Mouse (Mus musculus) MEL (cell line): Measurements from ENCODE around the gene Babam1. TPM values are rescaled to one million over a fixed set of nuclear protein-coding genes. Genes with fewer than 3 reads are reported as not detected.

Source experiments
- DNase-seq: peaks from one replicate; pipeline ENCODE4 v3.0.0; 2011; ENCODE audit warnings: low read depth, low spot score
- H3K27ac ChIP-seq: 2 replicates; pipeline ENCODE4 v1.5.1; 2012; ENCODE audit warnings: low read depth, mild to moderate bottlenecking, control low read depth, low read length, moderate library complexity; ENCODE audit not compliant: control insufficient read depth
- H3K27me3 ChIP-seq, 2 experiments: fragments of 150-350 bp in 1 of 2; sonication (generic) in 1 of 2; 2 replicates each; pipeline ENCODE4 v1.6.1; 2012; ENCODE audit warnings: low read length in 2 of 2, mild to moderate bottlenecking in 2 of 2, improper control_type of control experiment in 1 of 2, moderate library complexity in 1 of 2; ENCODE audit not compliant: insufficient read depth in 2 of 2, control insufficient read depth in 1 of 2
- H3K36me3 ChIP-seq, 2 experiments: 2 replicates each; pipeline ENCODE4 v1.6.1; 2012 to 2014; ENCODE audit warnings: low read length in 2 of 2, improper control_type of control experiment in 1 of 2, inconsistent platforms in 1 of 2, mild to moderate bottlenecking in 1 of 2; ENCODE audit not compliant: insufficient read depth in 2 of 2, control insufficient read depth in 1 of 2
- H3K4me1 ChIP-seq, 2 experiments: fragments of 150-350 bp in 1 of 2; sonication (generic) in 1 of 2; 2 replicates each; pipeline ENCODE4 v1.6.1; 2012; ENCODE audit warnings: low read length in 2 of 2, improper control_type of control experiment in 1 of 2, mild to moderate bottlenecking in 1 of 2; ENCODE audit not compliant: insufficient read depth in 2 of 2, control insufficient read depth in 1 of 2
- H3K4me3 ChIP-seq, 2 experiments: fragments of 150-350 bp in 1 of 2; sonication (generic) in 1 of 2; 2 replicates each; pipeline ENCODE4 v1.5.1; 2012; ENCODE audit warnings: low read depth in 2 of 2, low read length in 2 of 2, mild to moderate bottlenecking in 2 of 2, moderate library complexity in 2 of 2, control low read depth in 1 of 2, improper control_type of control experiment in 1 of 2; ENCODE audit not compliant: control insufficient read depth in 1 of 2, insufficient read depth in 1 of 2
- H3K79me2 ChIP-seq: 2 replicates; pipeline ENCODE4 v1.6.1; 2012; ENCODE audit warnings: mild to moderate bottlenecking, low read length, moderate library complexity; ENCODE audit not compliant: control insufficient read depth, poor library complexity, insufficient read depth
- H3K9ac ChIP-seq: 2 replicates; pipeline ENCODE4 v1.6.1; 2012; ENCODE audit warnings: low read depth, mild to moderate bottlenecking, control low read depth, low read length, moderate library complexity; ENCODE audit not compliant: control insufficient read depth, poor library complexity, severe bottlenecking
- H3K9me3 ChIP-seq: fragments of 150-350 bp; sonication (generic); replicated peaks from 2 replicates; pipeline ENCODE4 v1.6.1; 2012; ENCODE audit warnings: mild to moderate bottlenecking, low read length, improper control_type of control experiment, moderate library complexity; ENCODE audit not compliant: insufficient read depth
- BHLHE40 ChIP-seq: IDR thresholded peaks from 2 replicates; pipeline ENCODE4 v1.6.1; 2012; ENCODE audit warnings: low read depth, mild to moderate bottlenecking, inconsistent platforms, low read length, improper control_type of control experiment, borderline replicate concordance
- CHD1 ChIP-seq: IDR thresholded peaks from 2 replicates; pipeline ENCODE4 v1.6.1; 2012; ENCODE audit warnings: low read depth, mild to moderate bottlenecking, inconsistent platforms, low read length, improper control_type of control experiment
- CHD2 ChIP-seq: IDR thresholded peaks from 2 replicates; pipeline ENCODE4 v1.6.1; 2011; ENCODE audit warnings: low read length, improper control_type of control experiment
- CTCF ChIP-seq, 3 experiments: IDR thresholded peaks in 2 of 3; conservative IDR thresholded peaks in 1 of 3; 2 replicates each; pipeline ENCODE4 v1.5.1; 2011 to 2012; ENCODE audit warnings: low read length in 3 of 3, low read depth in 2 of 3, mild to moderate bottlenecking in 2 of 3, improper control_type of control experiment in 1 of 3, inconsistent platforms in 1 of 3, mixed read lengths in 1 of 3, moderate library complexity in 1 of 3; ENCODE audit not compliant: control insufficient read depth in 1 of 3, insufficient read depth in 1 of 3, poor library complexity in 1 of 3, severe bottlenecking in 1 of 3
- E2F4 ChIP-seq: IDR thresholded peaks from 2 replicates; pipeline ENCODE4 v1.6.1; 2011; ENCODE audit warnings: low read depth, low read length, improper control_type of control experiment, borderline replicate concordance
- ELF1 ChIP-seq: IDR thresholded peaks from 2 replicates; pipeline ENCODE4 v1.6.1; 2014; ENCODE audit warnings: low read depth, mild to moderate bottlenecking, inconsistent platforms, low read length, improper control_type of control experiment, moderate library complexity
- EP300 ChIP-seq, 2 experiments: IDR thresholded peaks; 2 replicates each; pipeline ENCODE4 v1.6.1; 2011; ENCODE audit warnings: improper control_type of control experiment in 2 of 2, low read length in 2 of 2, low read depth in 1 of 2, mild to moderate bottlenecking in 1 of 2
- GATA1 ChIP-seq: IDR thresholded peaks from 2 replicates; pipeline ENCODE4 v1.6.1; 2011; ENCODE audit warnings: low read depth, low read length, improper control_type of control experiment
- JUND ChIP-seq: IDR thresholded peaks from 2 replicates; pipeline ENCODE4 v1.6.1; 2011; ENCODE audit warnings: low read depth, mild to moderate bottlenecking, improper control_type of control experiment, low read length
- KAT2A ChIP-seq: conservative IDR thresholded peaks from 2 replicates; pipeline ENCODE4 v1.6.1; 2012; ENCODE audit warnings: low read depth, low read length, improper control_type of control experiment, inconsistent platforms
- MAX ChIP-seq: IDR thresholded peaks from 2 replicates; pipeline ENCODE4 v1.6.1; 2011; ENCODE audit warnings: low read length, improper control_type of control experiment
- MAZ ChIP-seq: IDR thresholded peaks from 2 replicates; pipeline ENCODE4 v1.6.1; 2012; ENCODE audit warnings: low read depth, mild to moderate bottlenecking, inconsistent platforms, low read length, improper control_type of control experiment
- MEF2A ChIP-seq: IDR thresholded peaks from 2 replicates; pipeline ENCODE4 v1.6.1; 2014; ENCODE audit warnings: low read depth, mild to moderate bottlenecking, inconsistent platforms, low read length, improper control_type of control experiment; ENCODE audit not compliant: poor library complexity, insufficient replicate concordance, severe bottlenecking; ENCODE audit errors: extremely low read depth
- MXI1 ChIP-seq: IDR thresholded peaks from 2 replicates; pipeline ENCODE4 v1.6.1; 2011; ENCODE audit warnings: mild to moderate bottlenecking, low read depth, low read length, improper control_type of control experiment
- MYB ChIP-seq: IDR thresholded peaks from 2 replicates; pipeline ENCODE4 v1.6.1; 2011; ENCODE audit warnings: mild to moderate bottlenecking, low read depth, low read length, improper control_type of control experiment
- NELFE ChIP-seq: IDR thresholded peaks from 2 replicates; pipeline ENCODE4 v1.6.1; 2011; ENCODE audit warnings: low read depth, low read length, improper control_type of control experiment
- POLR2A ChIP-seq, 2 experiments: IDR thresholded peaks; 2 replicates each; pipeline ENCODE4 v1.6.1; 2011 to 2012; ENCODE audit warnings: low read length in 2 of 2, mild to moderate bottlenecking in 2 of 2, control low read depth in 1 of 2, improper control_type of control experiment in 1 of 2, low read depth in 1 of 2, moderate library complexity in 1 of 2; ENCODE audit not compliant: control insufficient read depth in 1 of 2, insufficient read depth in 1 of 2, poor library complexity in 1 of 2
- POLR2AphosphoS2 ChIP-seq: IDR thresholded peaks from 2 replicates; pipeline ENCODE4 v1.6.1; 2011; ENCODE audit warnings: low read length, improper control_type of control experiment
- POLR2AphosphoS5 ChIP-seq: IDR thresholded peaks from 2 replicates; pipeline ENCODE4 v1.6.1; 2012; ENCODE audit warnings: low read depth, borderline replicate concordance, mild to moderate bottlenecking, inconsistent platforms, low read length, moderate library complexity, mixed read lengths
- SMC3 ChIP-seq: IDR thresholded peaks from 2 replicates; pipeline ENCODE4 v1.6.1; 2011; ENCODE audit warnings: low read depth, low read length, improper control_type of control experiment
- TAL1 ChIP-seq: IDR thresholded peaks from 2 replicates; pipeline ENCODE4 v1.6.1; 2012; ENCODE audit warnings: mild to moderate bottlenecking, inconsistent platforms, low read length, moderate library complexity, mixed read lengths
- TBP ChIP-seq: IDR thresholded peaks from 2 replicates; pipeline ENCODE4 v1.8.0; 2011; ENCODE audit warnings: low read depth, low read length, improper control_type of control experiment
- TCF12 ChIP-seq: IDR thresholded peaks from 2 replicates; pipeline ENCODE4 v1.6.1; 2014; ENCODE audit warnings: low read depth, mild to moderate bottlenecking, inconsistent platforms, low read length, improper control_type of control experiment, moderate library complexity
- UBTF ChIP-seq: IDR thresholded peaks from 2 replicates; pipeline ENCODE4 v1.6.1; 2012; ENCODE audit warnings: low read depth, mild to moderate bottlenecking, inconsistent platforms, low read length, improper control_type of control experiment, moderate library complexity, borderline replicate concordance; ENCODE audit not compliant: insufficient read depth
- USF2 ChIP-seq, 2 experiments: IDR thresholded peaks; 2 replicates each; pipeline ENCODE4 v1.6.1; 2011 to 2012; ENCODE audit warnings: improper control_type of control experiment in 2 of 2, low read length in 2 of 2, borderline replicate concordance in 1 of 2, inconsistent platforms in 1 of 2, low read depth in 1 of 2, mild to moderate bottlenecking in 1 of 2; ENCODE audit not compliant: insufficient read depth in 1 of 2
- ZC3H11A ChIP-seq: IDR thresholded peaks from 2 replicates; pipeline ENCODE4 v1.6.1; 2012; ENCODE audit warnings: low read depth, mild to moderate bottlenecking, inconsistent platforms, low read length, improper control_type of control experiment
- ZKSCAN1 ChIP-seq: IDR thresholded peaks from 2 replicates; pipeline ENCODE4 v1.6.1; 2012; ENCODE audit warnings: low read depth, mild to moderate bottlenecking, inconsistent platforms, low read length, improper control_type of control experiment, moderate library complexity
- ZNF384 ChIP-seq: IDR thresholded peaks from 2 replicates; pipeline ENCODE4 v1.6.1; 2012; ENCODE audit warnings: low read depth, mild to moderate bottlenecking, inconsistent platforms, low read length, improper control_type of control experiment
- polyA plus RNA-seq, 2 experiments: library from polyadenylated mRNA; stranded (reverse) in 1 of 2; unstranded in 1 of 2; fragments of >175 nt in 1 of 2; fragments of >200 nt in 1 of 2; gene quantifications; 2 replicates each; pipeline versions ENCODE4 v1.2.1 to v1.2.4; 2012; ENCODE audit warnings: low replicate concordance in 2 of 2, low read depth in 1 of 2; ENCODE audit not compliant: insufficient read length in 2 of 2, insufficient read depth in 1 of 2, missing spikeins in 1 of 2
- total RNA-seq: library from RNA; depleted of rRNA; stranded (reverse); fragments of 300-350 nt; gene quantifications from 2 replicates; pipeline ENCODE4 v1.2.3, GENCODE M21; 2012

The Babam1 gene
- total and polyA plus RNA-seq, 3 experiments, result 54.5 to 132 TPM; not detected in 1

- Histone ChIP-seq H3K9me3 (no peaks in the 10 kb centered on the region), H3K79me2 (peaks cover 26% of the 10 kb centered on the region), H3K27ac (peak overlapping the region; percentile 57), H3K9ac (peak overlapping the region; percentile 81), H3K4me1 (peaks cover 0 to 18% of the 10 kb centered on the region in 2 experiments; a peak in 2 of 4 replicates), H3K27me3 (no peaks in the 10 kb centered on the region), H3K4me3 (peak overlapping the region; percentile 74 to 82), H3K36me3 (peaks cover 0 to 11% of the 10 kb centered on the region in 2 experiments; a peak in 2 of 4 replicates)
- TF ChIP-seq NELFE, result no peak
- 0 out of 2 replicates have a peak, but pooled peaks have one; percentile 43 for TF ChIP-seq CHD1
- no peak for TF ChIP-seq POLR2A (IDR thresholded peaks at IDR 0.05; ENCODE audit: control insufficient read depth in 1 of 2, insufficient read depth in 1 of 2, low read depth in 1 of 2, low read length in 2 of 2, poor library complexity in 1 of 2)
- peak; percentile 76 for DNase-seq
These were observed 8.3 kb downstream of the Babam1 start for GRCm38 (mm10) chr8:71404951-71405351.

- DNase-seq, result peak; percentile 97
- Histone ChIP-seq H3K79me2 (peaks cover 26% of the 10 kb centered on the region), H3K9me3 (no peaks in the 10 kb centered on the region), H3K36me3 (peaks cover 0 to 11% of the 10 kb centered on the region in 2 experiments; a peak in 2 of 4 replicates), H3K4me1 (peaks cover 0 to 18% of the 10 kb centered on the region in 2 experiments; a peak in 2 of 4 replicates), H3K27ac (peak within 1 kb of the TSS; percentile 57), H3K9ac (peak within 1 kb of the TSS; percentile 84), H3K4me3 (peak within 1 kb of the TSS; percentile 77 to 82), H3K27me3 (no peaks in the 10 kb centered on the region)
- peak; percentile 91; the same call in 1 of the 2 replicates for TF ChIP-seq E2F4
- no peak for TF ChIP-seq USF2 (IDR thresholded peaks at IDR 0.05; ENCODE audit: borderline replicate concordance in 1 of 2, insufficient read depth in 1 of 2, low read depth in 1 of 2, low read length in 2 of 2)
- TF ChIP-seq ZC3H11A, result no peak
- no peak for TF ChIP-seq MEF2A
- no peak for TF ChIP-seq ZNF384
- TF ChIP-seq MXI1, result peak; percentile 86
- TF ChIP-seq POLR2AphosphoS2, result peak; percentile 97
- TF ChIP-seq TBP, result peak; percentile 95
- TF ChIP-seq MYB, result peak; percentile 26; the same call in 1 of the 2 replicates
- no peak for TF ChIP-seq MAZ
- peak; percentile 98 for TF ChIP-seq NELFE
- no peak for TF ChIP-seq JUND
- peak; percentile 9 to 26 (median 20); a peak in 3 of 6 replicates for TF ChIP-seq CTCF (IDR thresholded peaks at IDR 0.05 in 2 of 3, conservative IDR thresholded peaks at IDR 0.05 in 1 of 3; ENCODE audit: control insufficient read depth in 1 of 3, insufficient read depth in 1 of 3, low read depth in 2 of 3, low read length in 3 of 3, poor library complexity in 1 of 3, severe bottlenecking in 1 of 3)
- TF ChIP-seq ELF1, result no peak
- no peak for TF ChIP-seq EP300 (IDR thresholded peaks at IDR 0.05; ENCODE audit: low read depth in 1 of 2, low read length in 2 of 2)
- TF ChIP-seq TAL1, result no peak
- TF ChIP-seq ZKSCAN1, result no peak
- peak; percentile 45; the same call in 1 of the 2 replicates for TF ChIP-seq BHLHE40
- 0 out of 2 replicates have a peak, but pooled peaks have one; percentile 14 for TF ChIP-seq CHD1
- TF ChIP-seq UBTF, result 0 out of 2 replicates have a peak, but pooled peaks have one; percentile 31
- no peak; the same call in 1 of the 2 replicates for TF ChIP-seq KAT2A
- peak; percentile 4; the same call in 1 of the 2 replicates for TF ChIP-seq POLR2AphosphoS5
- TF ChIP-seq CHD2, result no peak
- peak; percentile 20 for TF ChIP-seq SMC3
- peak; percentile 84 to 98; a peak in 3 of 4 replicates for TF ChIP-seq POLR2A (IDR thresholded peaks at IDR 0.05; ENCODE audit: control insufficient read depth in 1 of 2, insufficient read depth in 1 of 2, low read depth in 1 of 2, low read length in 2 of 2, poor library complexity in 1 of 2)
- TF ChIP-seq TCF12, result no peak
- no peak for TF ChIP-seq GATA1
- TF ChIP-seq MAX, result peak; percentile 85
These were observed 8.9 kb downstream of the Babam1 start, which contains the start of gene Ankle1 for GRCm38 (mm10) chr8:71405401-71406098. TSS of gene Ankle1 (plus strand) at chr8:71406010.
